Mouse (Mus musculus): Measurements from ENCODE around the gene Nckap1l. TPM values are rescaled to one million over a fixed set of nuclear protein-coding genes. Genes with fewer than 3 reads are reported as not detected.
A peak's percentile ranks its signal among the peaks of the same experiment; 100 is the strongest.

The Nckap1l gene
- polyA plus RNA-seq, 1 experiment from 2014 or later: 7.0 TPM

GRCm38 (mm10) chr15:103509317-103509716 is 55.7 kb downstream of the Nckap1l start:
- Histone ChIP-seq H3K36me3 (ENCODE audit: control insufficient read depth, insufficient read depth) (no peaks in the 10 kb centered on the region), H3K9ac (ENCODE audit: low read length) (no peak overlapping the region), H3K27me3 (ENCODE audit: control insufficient read depth, insufficient read depth, low read length) (peaks cover 5% of the 10 kb centered on the region), H3K4me2 (ENCODE audit: low read depth, low read length) (no peak overlapping the region), H3K4me1 (ENCODE audit: control insufficient read depth, insufficient read depth, low read length) (peaks cover 3% of the 10 kb centered on the region), H3K4me3 (ENCODE audit: low read length) (no peak overlapping the region), H3K9me3 (replicated peaks; ENCODE audit: control insufficient read depth, low read length) (no peaks in the 10 kb centered on the region), H3K27ac (ENCODE audit: low read length) (no peak overlapping the region)
- WGBS: 42% methylated on average over 3 of the region's 3 CpGs
- no peak for ATAC-seq (replicated peaks; ENCODE audit: extremely low read depth, insufficient read depth, low FRiP score)

GRCm38 (mm10) chr15:103511652-103512051 is 58.1 kb downstream of the Nckap1l start:
- Histone ChIP-seq H3K9me3 (replicated peaks; ENCODE audit: control insufficient read depth, low read length) (no peaks in the 10 kb centered on the region), H3K4me1 (ENCODE audit: control insufficient read depth, insufficient read depth, low read length) (peaks cover 12% of the 10 kb centered on the region), H3K27me3 (ENCODE audit: control insufficient read depth, insufficient read depth, low read length) (no peaks in the 10 kb centered on the region), H3K4me3 (ENCODE audit: low read length) (no peak overlapping the region), H3K36me3 (ENCODE audit: control insufficient read depth, insufficient read depth) (no peaks in the 10 kb centered on the region), H3K4me2 (ENCODE audit: low read depth, low read length) (no peak overlapping the region), H3K27ac (ENCODE audit: low read length) (no peak overlapping the region), H3K9ac (ENCODE audit: low read length) (no peak overlapping the region)
- no peak for ATAC-seq (replicated peaks; ENCODE audit: extremely low read depth, insufficient read depth, low FRiP score)
- 29% methylated on average over 1 of the region's 1 CpGs for WGBS

GRCm38 (mm10) chr15:103513621-103514031 is 60.0 kb downstream of the Nckap1l start:
- peak; percentile 24; the same call in 1 of the 2 replicates for ATAC-seq (replicated peaks; ENCODE audit: extremely low read depth, insufficient read depth, low FRiP score)
- no peaks in the 10 kb centered on the region for H3K9me3 ChIP-seq (replicated peaks; ENCODE audit: control insufficient read depth, low read length)
- H3K27ac ChIP-seq (ENCODE audit: low read length): no peak overlapping the region
- H3K36me3 ChIP-seq (ENCODE audit: control insufficient read depth, insufficient read depth): no peaks in the 10 kb centered on the region
- H3K27me3 ChIP-seq (ENCODE audit: control insufficient read depth, insufficient read depth, low read length): no peaks in the 10 kb centered on the region
- WGBS: 11% methylated on average over 7 of the region's 7 CpGs
- H3K4me2 ChIP-seq (ENCODE audit: low read depth, low read length): peak overlapping the region; percentile 77
- no peak overlapping the region for H3K9ac ChIP-seq (ENCODE audit: low read length)
- H3K4me1 ChIP-seq (ENCODE audit: control insufficient read depth, insufficient read depth, low read length): peaks cover 12% of the 10 kb centered on the region
- H3K4me3 ChIP-seq (ENCODE audit: low read length): peak overlapping the region; percentile 55

GRCm38 (mm10) chr15:103514119-103514518 is 60.5 kb downstream of the Nckap1l start:
- WGBS: 3% methylated on average over 10 of the region's 10 CpGs
- Histone ChIP-seq H3K4me1 (ENCODE audit: control insufficient read depth, insufficient read depth, low read length) (peaks cover 11% of the 10 kb centered on the region), H3K27ac (ENCODE audit: low read length) (no peak overlapping the region), H3K27me3 (ENCODE audit: control insufficient read depth, insufficient read depth, low read length) (no peaks in the 10 kb centered on the region), H3K9ac (ENCODE audit: low read length) (peak overlapping the region; percentile 67), H3K9me3 (replicated peaks; ENCODE audit: control insufficient read depth, low read length) (no peaks in the 10 kb centered on the region), H3K4me3 (ENCODE audit: low read length) (peak overlapping the region; percentile 55), H3K4me2 (ENCODE audit: low read depth, low read length) (peak overlapping the region; percentile 77), H3K36me3 (ENCODE audit: control insufficient read depth, insufficient read depth) (no peaks in the 10 kb centered on the region)
- peak; percentile 89 for ATAC-seq (replicated peaks; ENCODE audit: extremely low read depth, insufficient read depth, low FRiP score)

GRCm38 (mm10) chr15:103514914-103515313 is 61.3 kb downstream of the Nckap1l start:
- WGBS: 27% methylated on average over 3 of the region's 3 CpGs
- Histone ChIP-seq H3K4me2 (ENCODE audit: low read depth, low read length) (peak overlapping the region; percentile 77), H3K4me3 (ENCODE audit: low read length) (0 out of 2 replicates have a peak overlapping the region, but pooled peaks have one; percentile 0), H3K9ac (ENCODE audit: low read length) (no peak overlapping the region), H3K9me3 (replicated peaks; ENCODE audit: control insufficient read depth, low read length) (no peaks in the 10 kb centered on the region), H3K36me3 (ENCODE audit: control insufficient read depth, insufficient read depth) (no peaks in the 10 kb centered on the region), H3K4me1 (ENCODE audit: control insufficient read depth, insufficient read depth, low read length) (peaks cover 9% of the 10 kb centered on the region), H3K27me3 (ENCODE audit: control insufficient read depth, insufficient read depth, low read length) (no peaks in the 10 kb centered on the region), H3K27ac (ENCODE audit: low read length) (peak overlapping the region; percentile 2)
- ATAC-seq (replicated peaks; ENCODE audit: extremely low read depth, insufficient read depth, low FRiP score): 0 out of 2 replicates have a peak, but pooled peaks have one; percentile 15

- H3K4me3 ChIP-seq (ENCODE audit: low read length): no peak overlapping the region
- peaks cover 9% of the 10 kb centered on the region for H3K4me1 ChIP-seq (ENCODE audit: control insufficient read depth, insufficient read depth, low read length)
- H3K27me3 ChIP-seq (ENCODE audit: control insufficient read depth, insufficient read depth, low read length): no peaks in the 10 kb centered on the region
- H3K36me3 ChIP-seq (ENCODE audit: control insufficient read depth, insufficient read depth): no peaks in the 10 kb centered on the region
- H3K9me3 ChIP-seq (replicated peaks; ENCODE audit: control insufficient read depth, low read length): no peaks in the 10 kb centered on the region
- H3K27ac ChIP-seq (ENCODE audit: low read length): no peak overlapping the region
- 12% methylated on average over 5 of the region's 5 CpGs for WGBS
- no peak overlapping the region for H3K9ac ChIP-seq (ENCODE audit: low read length)
- H3K4me2 ChIP-seq (ENCODE audit: low read depth, low read length): no peak overlapping the region
- no peak for ATAC-seq (replicated peaks; ENCODE audit: extremely low read depth, insufficient read depth, low FRiP score)
Observed at GRCm38 (mm10) chr15:103518600-103519385, 65.2 kb downstream of the Nckap1l start.

- Histone ChIP-seq H3K27ac (ENCODE audit: low read length) (no peak overlapping the region), H3K27me3 (ENCODE audit: control insufficient read depth, insufficient read depth, low read length) (no peaks in the 10 kb centered on the region), H3K9ac (ENCODE audit: low read length) (no peak overlapping the region), H3K4me2 (ENCODE audit: low read depth, low read length) (no peak overlapping the region), H3K9me3 (replicated peaks; ENCODE audit: control insufficient read depth, low read length) (no peaks in the 10 kb centered on the region), H3K4me1 (ENCODE audit: control insufficient read depth, insufficient read depth, low read length) (peaks cover 6% of the 10 kb centered on the region), H3K4me3 (ENCODE audit: low read length) (no peak overlapping the region), H3K36me3 (ENCODE audit: control insufficient read depth, insufficient read depth) (no peaks in the 10 kb centered on the region)
- 31% methylated on average over 4 of the region's 4 CpGs for whole genome bisulfite sequencing
- ATAC-seq (replicated peaks; ENCODE audit: extremely low read depth, insufficient read depth, low FRiP score): no peak
Observed at GRCm38 (mm10) chr15:103519386-103520378, 66.1 kb downstream of the Nckap1l start.

- WGBS: 66% methylated on average over 3 of the region's 3 CpGs
- no peak for ATAC-seq (replicated peaks; ENCODE audit: extremely low read depth, insufficient read depth, low FRiP score)
- Histone ChIP-seq H3K27ac (ENCODE audit: low read length) (no peak overlapping the region), H3K27me3 (ENCODE audit: control insufficient read depth, insufficient read depth, low read length) (no peaks in the 10 kb centered on the region), H3K4me2 (ENCODE audit: low read depth, low read length) (no peak overlapping the region), H3K36me3 (ENCODE audit: control insufficient read depth, insufficient read depth) (no peaks in the 10 kb centered on the region), H3K9me3 (replicated peaks; ENCODE audit: control insufficient read depth, low read length) (no peaks in the 10 kb centered on the region), H3K4me3 (ENCODE audit: low read length) (no peak overlapping the region), H3K4me1 (ENCODE audit: control insufficient read depth, insufficient read depth, low read length) (no peaks in the 10 kb centered on the region), H3K9ac (ENCODE audit: low read length) (no peak overlapping the region)
Observed at GRCm38 (mm10) chr15:103522458-103523099, 69.0 kb downstream of the Nckap1l start.
